Mouse (Mus musculus) gastrocnemius, postnatal 25 days (tissue): ENCODE measurements around the gene Foxd1. TPM values are rescaled to one million over a fixed set of nuclear protein-coding genes. Genes with fewer than 3 reads are reported as not detected.

ENCODE experiments used
- DNase-seq: peaks from one replicate; pipeline ENCODE4 v3.0.0; 2022
- total RNA-seq, 2 experiments: library from RNA; stranded (reverse); gene quantifications; 1 replicate in 1 of 2; 2 replicates in 1 of 2; pipeline ENCODE4 v1.2.3; 2021

Foxd1 gene
- total RNA-seq, 2 experiments from 2014 or later, result 0.08 TPM; not detected in 1

- DNase-seq, result no peak
Observed at GRCm38 (mm10) chr13:98355559-98356111, 1.6 kb downstream of the Foxd1 start.

- no peak for DNase-seq
Observed at GRCm38 (mm10) chr13:98356176-98356972, 2.3 kb downstream of the Foxd1 start.

- no peak for DNase-seq
Observed at GRCm38 (mm10) chr13:98356973-98357425, 3.0 kb downstream of the Foxd1 start.

GRCm38 (mm10) chr13:98357433-98358423, 3.7 kb downstream of the Foxd1 start:
- DNase-seq, result no peak

GRCm38 (mm10) chr13:98358424-98359181, 4.6 kb downstream of the Foxd1 start:
- DNase-seq, result no peak

- no peak for DNase-seq
Observed at GRCm38 (mm10) chr13:98359337-98359736, 5.3 kb downstream of the Foxd1 start.

- no peak for DNase-seq
Observed at GRCm38 (mm10) chr13:98360391-98360790, 6.3 kb downstream of the Foxd1 start.

- DNase-seq, result no peak
Observed at GRCm38 (mm10) chr13:98361161-98361560, 7.1 kb downstream of the Foxd1 start.

GRCm38 (mm10) chr13:98363046-98363445, 9.0 kb downstream of the Foxd1 start:
- DNase-seq, result no peak

- DNase-seq, result no peak
Observed at GRCm38 (mm10) chr13:98365081-98365480, 11.0 kb downstream of the Foxd1 start.

GRCm38 (mm10) chr13:98365766-98366421, 11.9 kb downstream of the Foxd1 start:
- no peak for DNase-seq

- DNase-seq, result no peak
Observed at GRCm38 (mm10) chr13:98366469-98367275, 12.6 kb downstream of the Foxd1 start.

- DNase-seq, result no peak
Observed at GRCm38 (mm10) chr13:98367601-98368000, 13.6 kb downstream of the Foxd1 start.

GRCm38 (mm10) chr13:98369046-98369445, 15.0 kb downstream of the Foxd1 start:
- DNase-seq, result no peak

- no peak for DNase-seq
Observed at GRCm38 (mm10) chr13:98374560-98374959, 20.5 kb downstream of the Foxd1 start.

GRCm38 (mm10) chr13:98374979-98375378, 20.9 kb downstream of the Foxd1 start:
- DNase-seq, result no peak

GRCm38 (mm10) chr13:98377746-98378145, 23.7 kb downstream of the Foxd1 start:
- no peak for DNase-seq

- DNase-seq, result no peak
Observed at GRCm38 (mm10) chr13:98382751-98383150, 28.7 kb downstream of the Foxd1 start.

GRCm38 (mm10) chr13:98383911-98384498, 30.0 kb downstream of the Foxd1 start:
- DNase-seq, result no peak

- DNase-seq, result no peak
Observed at GRCm38 (mm10) chr13:98385877-98386276, 31.8 kb downstream of the Foxd1 start.
